Mouse (Mus musculus): ENCODE results near the gene Col12a1. TPM values are rescaled to one million over a fixed set of nuclear protein-coding genes. Genes with fewer than 3 reads are reported as not detected.

The Col12a1 gene
- polyA plus RNA-seq (2014; fragmentation: Nextera tagmentation; extraction: Ambion mirVana), result 3.5 and 6.2 TPM in 2 replicates

DNA sequence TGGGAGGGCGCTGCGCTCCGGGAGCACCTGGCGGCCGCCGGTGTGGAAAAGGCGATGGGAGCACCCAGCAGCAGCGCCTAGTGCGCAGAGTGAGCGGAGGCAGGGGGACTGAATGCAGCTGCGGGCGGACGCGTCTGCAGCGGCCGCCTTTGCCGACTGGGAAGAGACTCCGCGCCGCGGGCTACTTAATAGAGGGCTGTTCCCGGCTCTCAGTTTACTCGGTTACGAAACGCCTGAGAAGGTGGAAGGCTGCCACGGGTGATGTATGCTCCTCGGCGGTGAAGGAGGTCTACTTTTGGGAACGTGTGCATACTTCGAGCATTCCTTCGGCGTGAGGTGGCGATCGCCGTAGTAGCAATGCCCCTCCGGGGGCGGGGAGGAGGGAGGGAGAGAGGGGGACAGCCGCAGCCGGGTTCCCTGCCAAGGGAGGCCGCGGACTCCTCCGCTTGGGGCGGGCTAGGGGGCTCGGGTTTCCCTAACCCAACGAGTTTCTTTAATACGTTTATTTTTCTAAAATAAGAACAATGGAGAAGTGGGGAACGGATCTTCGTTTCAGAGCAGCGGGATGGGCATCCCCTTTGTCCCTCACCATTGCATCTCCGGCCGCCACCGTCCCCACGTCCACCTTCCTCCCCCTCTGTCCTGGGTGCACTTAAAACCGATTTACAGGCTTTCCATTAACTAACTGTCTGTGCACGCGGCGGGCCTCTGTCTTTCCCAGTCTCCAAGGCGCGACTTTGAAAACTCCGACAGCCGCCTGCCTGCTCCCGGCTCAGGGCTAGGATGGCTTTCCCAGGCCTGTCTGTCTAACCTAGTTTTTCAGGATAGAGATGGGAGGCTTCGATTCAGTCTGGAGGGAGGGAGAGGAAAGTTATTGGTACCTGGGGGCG is at the start of gene Col12a1:
Col12a1 (minus strand) TSS at position 351 of the 890 bp plus-strand sequence.
- no peaks in the 10 kb centered on the region for H3K36me3 ChIP-seq (ENCODE audit: control insufficient read depth, insufficient read depth, low read length)
- DNase-seq (peak; percentile 84), ATAC-seq (ENCODE audit: low FRiP score, low TSS enrichment) (peak; percentile 59)
- H3K27ac ChIP-seq (replicated peaks; ENCODE audit: low read depth, low read length), result no peak within 1 kb of the TSS
- peaks cover 28% of the 10 kb centered on the region for H3K4me1 ChIP-seq (ENCODE audit: control insufficient read depth, insufficient read depth, low read length)
- H3K9me3 ChIP-seq (ENCODE audit: control insufficient read depth, low read length), result no peaks in the 10 kb centered on the region
- H3K27me3 ChIP-seq (ENCODE audit: control insufficient read depth, insufficient read depth, low read length), result peaks cover 34% of the 10 kb centered on the region
- under 1% methylated on average over 64 of the region's 64 CpGs for WGBS
- H3K4me3 ChIP-seq (replicated peaks; ENCODE audit: low read depth, low read length), result peak within 1 kb of the TSS; percentile 52
- H3K9ac ChIP-seq (replicated peaks; ENCODE audit: low read length), result peak within 1 kb of the TSS; percentile 49
- H3K4me2 ChIP-seq (ENCODE audit: low read length), result peak within 1 kb of the TSS; percentile 96

DNA sequence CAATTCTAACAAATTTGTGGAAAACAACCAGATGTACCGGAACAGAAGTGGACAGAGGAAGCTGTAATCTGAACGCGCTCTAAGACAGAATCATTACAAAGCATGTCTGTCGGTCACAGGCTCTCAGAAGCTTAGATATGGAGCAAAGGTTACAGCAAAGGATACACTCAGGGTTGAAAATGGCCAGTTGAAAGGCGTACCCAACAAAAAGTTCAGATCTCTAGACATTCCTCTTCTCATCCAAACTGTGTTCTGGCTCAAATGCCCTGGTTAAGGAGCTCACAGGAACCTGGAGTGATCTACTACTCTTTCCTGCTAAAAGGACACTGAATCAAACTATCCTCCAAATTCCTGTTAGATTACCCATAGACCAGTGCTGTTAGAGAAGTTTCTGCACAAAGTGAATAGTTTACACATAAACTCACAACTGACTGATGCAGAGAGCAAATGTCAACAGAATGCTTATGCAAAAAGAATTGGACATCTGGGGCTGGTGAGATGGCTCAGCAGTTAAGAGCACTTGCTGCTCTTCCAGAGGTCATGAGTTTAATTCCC is 48.4 kb upstream of the Col12a1 start:
- DNase-seq (no peak), ATAC-seq (ENCODE audit: low FRiP score, low TSS enrichment) (no peak)
- H3K9ac ChIP-seq (replicated peaks; ENCODE audit: low read length), result no peak overlapping the region
- no peak overlapping the region for H3K27ac ChIP-seq (replicated peaks; ENCODE audit: low read depth, low read length)
- H3K4me1 ChIP-seq (ENCODE audit: control insufficient read depth, insufficient read depth, low read length), result no peaks in the 10 kb centered on the region
- no peaks in the 10 kb centered on the region for H3K27me3 ChIP-seq (ENCODE audit: control insufficient read depth, insufficient read depth, low read length)
- no peak overlapping the region for H3K4me3 ChIP-seq (replicated peaks; ENCODE audit: low read depth, low read length)
- 94% methylated on average over 5 of the region's 5 CpGs for WGBS
- H3K9me3 ChIP-seq (ENCODE audit: control insufficient read depth, low read length), result no peaks in the 10 kb centered on the region
- H3K36me3 ChIP-seq (ENCODE audit: control insufficient read depth, insufficient read depth, low read length), result peaks cover 4% of the 10 kb centered on the region; the same call in 1 of the 2 replicates
- H3K4me2 ChIP-seq (ENCODE audit: low read length), result no peak overlapping the region

DNA sequence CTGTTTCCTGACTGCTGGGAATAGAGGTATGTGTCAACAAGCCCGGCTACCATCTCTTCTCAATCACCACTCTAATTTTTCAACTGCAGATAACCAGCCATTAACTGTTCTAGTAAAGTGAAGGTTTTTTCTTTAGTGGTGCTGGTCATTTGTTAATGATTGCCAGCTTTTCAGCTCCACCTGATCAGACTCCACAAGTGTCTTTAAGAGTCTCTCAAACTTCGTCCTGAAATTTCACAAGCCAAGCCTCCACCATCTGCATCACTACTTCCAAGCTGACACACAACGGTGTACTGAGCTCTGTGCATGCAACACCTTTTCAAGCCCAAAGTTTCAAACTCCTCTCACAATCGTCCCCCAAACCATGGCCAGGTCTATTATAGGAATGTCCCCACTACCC is 46.7 kb upstream of the Col12a1 start:
- no peak for ATAC-seq (ENCODE audit: low FRiP score, low TSS enrichment)
- Histone ChIP-seq H3K4me1 (ENCODE audit: control insufficient read depth, insufficient read depth, low read length) (no peaks in the 10 kb centered on the region), H3K9ac (replicated peaks; ENCODE audit: low read length) (no peak overlapping the region), H3K4me3 (replicated peaks; ENCODE audit: low read depth, low read length) (no peak overlapping the region), H3K4me2 (ENCODE audit: low read length) (no peak overlapping the region), H3K36me3 (ENCODE audit: control insufficient read depth, insufficient read depth, low read length) (peaks cover 4% of the 10 kb centered on the region; the same call in 1 of the 2 replicates), H3K27ac (replicated peaks; ENCODE audit: low read depth, low read length) (no peak overlapping the region), H3K27me3 (ENCODE audit: control insufficient read depth, insufficient read depth, low read length) (no peaks in the 10 kb centered on the region), H3K9me3 (ENCODE audit: control insufficient read depth, low read length) (no peaks in the 10 kb centered on the region)
- DNase-seq, result no peak
- 90% methylated on average over 4 of the region's 4 CpGs for WGBS

DNA sequence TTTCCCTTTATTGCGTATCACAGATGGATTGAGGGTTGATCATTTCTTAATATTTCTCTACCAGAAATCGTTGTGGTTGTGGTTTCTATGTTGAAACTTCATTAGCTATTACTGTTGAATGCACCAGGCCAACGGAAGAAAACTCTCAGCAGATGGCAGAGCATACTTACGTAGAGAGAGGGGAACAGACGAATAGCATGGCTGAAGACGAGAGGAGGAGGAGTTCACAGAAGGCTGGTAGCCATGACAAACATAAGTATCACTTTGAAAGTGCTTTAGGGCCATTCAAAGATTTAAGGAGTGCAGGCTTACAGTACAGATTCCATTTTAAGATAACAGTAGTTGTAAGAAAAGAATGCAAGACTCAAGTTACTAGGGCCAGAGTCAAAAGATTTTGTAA is 43.9 kb upstream of the Col12a1 start:
- DNase-seq, result no peak
- Histone ChIP-seq H3K27ac (replicated peaks; ENCODE audit: low read depth, low read length) (no peak overlapping the region), H3K36me3 (ENCODE audit: control insufficient read depth, insufficient read depth, low read length) (0 out of 2 replicates have a peak, but pooled peaks cover 5% of the 10 kb centered on the region), H3K9ac (replicated peaks; ENCODE audit: low read length) (no peak overlapping the region), H3K9me3 (ENCODE audit: control insufficient read depth, low read length) (no peaks in the 10 kb centered on the region), H3K4me1 (ENCODE audit: control insufficient read depth, insufficient read depth, low read length) (peaks cover 7% of the 10 kb centered on the region; the same call in 1 of the 2 replicates), H3K27me3 (ENCODE audit: control insufficient read depth, insufficient read depth, low read length) (no peaks in the 10 kb centered on the region), H3K4me2 (ENCODE audit: low read length) (no peak overlapping the region), H3K4me3 (replicated peaks; ENCODE audit: low read depth, low read length) (no peak overlapping the region)
- 85% methylated on average over 6 of the region's 6 CpGs for WGBS
- no peak for ATAC-seq (ENCODE audit: low FRiP score, low TSS enrichment)

DNA sequence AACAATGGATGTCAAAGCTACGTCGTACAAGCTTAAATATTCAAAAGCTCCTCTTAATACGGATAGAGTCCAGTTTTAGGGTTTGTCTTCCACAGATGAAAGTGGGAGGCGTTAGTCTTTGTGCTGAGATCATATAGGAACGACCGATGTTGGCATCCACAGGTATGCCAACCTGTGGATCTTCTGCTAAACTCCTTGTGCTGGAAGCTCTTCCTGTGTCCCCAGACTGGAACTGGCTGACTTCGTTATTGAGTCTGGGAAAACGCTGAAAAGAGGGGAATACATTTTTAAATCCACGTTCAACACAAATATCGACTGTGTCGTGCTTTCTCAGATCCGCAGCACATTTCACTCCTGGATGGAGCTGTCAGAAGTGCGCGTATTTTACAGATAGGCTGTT is 41.4 kb upstream of the Col12a1 start:
- Histone ChIP-seq H3K27ac (replicated peaks; ENCODE audit: low read depth, low read length) (peak overlapping the region; percentile 89), H3K4me2 (ENCODE audit: low read length) (peak overlapping the region; percentile 79), H3K36me3 (ENCODE audit: control insufficient read depth, insufficient read depth, low read length) (peaks cover 21% of the 10 kb centered on the region), H3K4me3 (replicated peaks; ENCODE audit: low read depth, low read length) (peak overlapping the region; percentile 60), H3K4me1 (ENCODE audit: control insufficient read depth, insufficient read depth, low read length) (peaks cover 7% of the 10 kb centered on the region; the same call in 1 of the 2 replicates), H3K9me3 (ENCODE audit: control insufficient read depth, low read length) (no peaks in the 10 kb centered on the region), H3K9ac (replicated peaks; ENCODE audit: low read length) (peak overlapping the region; percentile 67), H3K27me3 (ENCODE audit: control insufficient read depth, insufficient read depth, low read length) (no peaks in the 10 kb centered on the region)
- WGBS, result 8% methylated on average over 14 of the region's 14 CpGs
- no peak for DNase-seq
- peak; percentile 59 for ATAC-seq (ENCODE audit: low FRiP score, low TSS enrichment)

DNA sequence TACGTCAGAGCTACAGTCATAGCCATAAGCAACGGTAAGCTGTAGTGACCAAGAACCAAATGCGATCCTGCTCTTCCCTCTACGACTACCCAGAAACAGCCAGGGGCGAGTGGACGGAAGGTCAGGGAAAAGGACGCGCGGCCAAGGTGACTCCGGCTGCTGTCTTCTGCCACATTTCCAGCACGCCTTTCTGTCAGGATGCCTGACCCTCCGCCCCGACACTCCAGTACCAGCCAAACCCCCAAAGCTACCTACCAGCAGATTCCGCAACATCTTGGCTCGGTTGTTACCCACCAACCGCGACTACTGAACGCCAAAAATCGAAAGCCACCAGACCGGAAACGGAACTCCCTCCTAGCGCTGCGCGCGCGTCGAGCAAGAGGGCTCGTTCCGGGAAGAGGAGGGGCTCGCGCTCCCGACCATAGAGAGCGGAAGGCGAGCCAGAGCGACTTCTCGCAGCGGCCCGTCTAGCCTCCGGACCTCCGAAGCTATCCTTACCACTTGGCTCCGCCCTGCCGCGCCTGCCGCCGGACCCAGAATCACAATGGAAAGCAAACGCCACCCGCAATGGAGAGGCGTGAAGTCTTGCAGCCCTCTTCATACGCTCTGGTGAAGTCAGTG is 40.9 kb upstream of the Col12a1 start, which contains the start of gene Cox7a2:
Cox7a2 (minus strand) TSS at position 494 of the 621 bp plus-strand sequence.
- peak; percentile 98 for DNase-seq
- Histone ChIP-seq H3K9me3 (ENCODE audit: control insufficient read depth, low read length) (no peaks in the 10 kb centered on the region), H3K27me3 (ENCODE audit: control insufficient read depth, insufficient read depth, low read length) (no peaks in the 10 kb centered on the region), H3K4me3 (replicated peaks; ENCODE audit: low read depth, low read length) (peak within 1 kb of the TSS; percentile 60), H3K27ac (replicated peaks; ENCODE audit: low read depth, low read length) (peak within 1 kb of the TSS; percentile 89), H3K4me2 (ENCODE audit: low read length) (peak within 1 kb of the TSS; percentile 79), H3K4me1 (ENCODE audit: control insufficient read depth, insufficient read depth, low read length) (peaks cover 7% of the 10 kb centered on the region; the same call in 1 of the 2 replicates), H3K36me3 (ENCODE audit: control insufficient read depth, insufficient read depth, low read length) (peaks cover 24% of the 10 kb centered on the region), H3K9ac (replicated peaks; ENCODE audit: low read length) (peak within 1 kb of the TSS; percentile 67)
- ATAC-seq (ENCODE audit: low FRiP score, low TSS enrichment), result peak; percentile 99
- under 1% methylated on average over 49 of the region's 49 CpGs for WGBS

DNA sequence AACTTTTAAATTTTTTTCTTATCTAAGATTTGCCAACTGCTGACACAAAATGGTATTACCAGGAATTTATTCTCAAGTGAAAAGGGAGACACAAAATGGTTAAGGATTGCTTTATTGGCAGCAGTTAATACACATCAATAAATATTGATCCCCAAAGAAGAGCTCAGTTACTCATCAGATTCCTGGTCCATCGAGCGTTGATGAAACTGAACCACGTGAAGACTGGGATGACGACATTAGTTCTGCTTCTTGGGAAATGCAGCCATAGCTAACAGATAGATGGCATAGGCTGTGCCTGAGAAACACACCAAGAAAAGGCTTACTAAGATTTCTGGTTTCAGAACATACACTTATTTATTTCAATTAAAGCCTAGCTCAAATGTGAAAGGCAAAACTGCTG is 36.7 kb upstream of the Col12a1 start:
- H3K27me3 ChIP-seq (ENCODE audit: control insufficient read depth, insufficient read depth, low read length), result no peaks in the 10 kb centered on the region
- H3K9me3 ChIP-seq (ENCODE audit: control insufficient read depth, low read length), result no peaks in the 10 kb centered on the region
- H3K4me1 ChIP-seq (ENCODE audit: control insufficient read depth, insufficient read depth, low read length), result peaks cover 7% of the 10 kb centered on the region; the same call in 1 of the 2 replicates
- H3K4me3 ChIP-seq (replicated peaks; ENCODE audit: low read depth, low read length), result no peak overlapping the region
- no peak overlapping the region for H3K27ac ChIP-seq (replicated peaks; ENCODE audit: low read depth, low read length)
- peaks cover 42% of the 10 kb centered on the region for H3K36me3 ChIP-seq (ENCODE audit: control insufficient read depth, insufficient read depth, low read length)
- ATAC-seq (ENCODE audit: low FRiP score, low TSS enrichment) (no peak), DNase-seq (no peak)
- H3K9ac ChIP-seq (replicated peaks; ENCODE audit: low read length), result no peak overlapping the region
- WGBS, result 93% methylated on average over 4 of the region's 4 CpGs
- H3K4me2 ChIP-seq (ENCODE audit: low read length), result no peak overlapping the region

DNA sequence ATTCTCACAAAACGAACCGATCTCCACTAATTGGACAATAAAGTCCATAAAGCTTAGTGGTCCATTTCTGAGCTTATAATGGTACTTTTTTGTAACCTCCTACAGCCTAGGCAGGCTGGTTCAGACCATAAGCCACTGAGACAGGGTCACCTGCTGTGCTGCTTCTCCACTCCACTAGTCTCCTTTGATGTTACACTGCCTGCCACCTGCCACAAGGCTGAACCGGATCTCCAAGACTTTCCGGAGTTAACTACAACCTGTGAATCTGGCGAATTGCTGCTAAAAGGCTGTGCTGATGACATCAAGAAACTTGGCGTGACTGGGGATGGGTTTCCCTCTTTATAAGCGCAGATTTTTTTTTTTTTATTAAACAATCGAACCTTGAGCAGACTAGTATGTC is 33.2 kb upstream of the Col12a1 start:
- H3K9me3 ChIP-seq (ENCODE audit: control insufficient read depth, low read length), result no peaks in the 10 kb centered on the region
- H3K4me3 ChIP-seq (replicated peaks; ENCODE audit: low read depth, low read length), result no peak overlapping the region
- H3K27ac ChIP-seq (replicated peaks; ENCODE audit: low read depth, low read length), result no peak overlapping the region
- H3K9ac ChIP-seq (replicated peaks; ENCODE audit: low read length), result no peak overlapping the region
- DNase-seq (no peak), ATAC-seq (ENCODE audit: low FRiP score, low TSS enrichment) (no peak)
- H3K36me3 ChIP-seq (ENCODE audit: control insufficient read depth, insufficient read depth, low read length), result peaks cover 33% of the 10 kb centered on the region
- no peak overlapping the region for H3K4me2 ChIP-seq (ENCODE audit: low read length)
- no peaks in the 10 kb centered on the region for H3K4me1 ChIP-seq (ENCODE audit: control insufficient read depth, insufficient read depth, low read length)
- 82% methylated on average over 8 of the region's 8 CpGs for WGBS
- H3K27me3 ChIP-seq (ENCODE audit: control insufficient read depth, insufficient read depth, low read length), result no peaks in the 10 kb centered on the region

Measured in midbrain, embryonic 14.5 days (tissue).